Mouse (Mus musculus): ENCODE measurements around the gene 9230110F15Rik. TPM values are rescaled to one million over a fixed set of nuclear protein-coding genes. Genes with fewer than 3 reads are reported as not detected.
"Not testable (repeated sequence)": the region's sequence is repeated elsewhere in the genome, so short reads cannot be mapped to it uniquely, and the experiment has no call there.

9230110F15Rik gene
- polyA plus RNA-seq (2015; fragmentation: Nextera tagmentation; extraction: Ambion mirVana) = not detected in 2 replicates

- Histone ChIP-seq H3K27me3 (replicated peaks; ENCODE audit: control insufficient read depth, insufficient read depth, low read length) (no peaks in the 10 kb centered on the region), H3K9ac (replicated peaks; ENCODE audit: low read depth, low read length) (no peak within 1 kb of the TSS), H3K36me3 (ENCODE audit: control insufficient read depth, insufficient read depth) (no peaks in the 10 kb centered on the region), H3K27ac (ENCODE audit: low read length) (no peak within 1 kb of the TSS), H3K4me2 (ENCODE audit: low read length) (no peak within 1 kb of the TSS), H3K9me3 (ENCODE audit: control insufficient read depth, low read length) (no peaks in the 10 kb centered on the region), H3K4me3 (replicated peaks; ENCODE audit: low read length) (no peak within 1 kb of the TSS), H3K4me1 (replicated peaks; ENCODE audit: control insufficient read depth, insufficient read depth, low read length) (no peaks in the 10 kb centered on the region)
- ATAC-seq = no peak
- WGBS = 78% methylated on average over 1 of the region's 1 CpGs
These were observed at the start of gene 9230110F15Rik for GRCm38 (mm10) chr9:35844050-35844449. 9230110F15Rik (minus strand) TSS chr9:35844150.

- H3K9me3 ChIP-seq (ENCODE audit: control insufficient read depth, low read length) = not testable (repeated sequence)
These were observed 49.2 kb upstream of the 9230110F15Rik start for GRCm38 (mm10) chr9:35893112-35893511.

GRCm38 (mm10) chr9:35817881-35818280 is 26.1 kb downstream of the 9230110F15Rik start:
- not testable (repeated sequence) for ATAC-seq; H3K36me3 ChIP-seq (ENCODE audit: control insufficient read depth, insufficient read depth); H3K27me3 ChIP-seq (replicated peaks; ENCODE audit: control insufficient read depth, insufficient read depth, low read length); H3K27ac ChIP-seq (ENCODE audit: low read length); H3K9me3 ChIP-seq (ENCODE audit: control insufficient read depth, low read length); H3K4me3 ChIP-seq (replicated peaks; ENCODE audit: low read length); H3K4me1 ChIP-seq (replicated peaks; ENCODE audit: control insufficient read depth, insufficient read depth, low read length); H3K4me2 ChIP-seq (ENCODE audit: low read length); H3K9ac ChIP-seq (replicated peaks; ENCODE audit: low read depth, low read length)
- 96% methylated on average over 15 of the region's 15 CpGs for WGBS

More at GRCm38 (mm10) chr9:35893112-35893511, 49.2 kb upstream of the 9230110F15Rik start:
- not testable (repeated sequence) for H3K27me3 ChIP-seq (replicated peaks; ENCODE audit: control insufficient read depth, insufficient read depth, low read length); H3K4me2 ChIP-seq (ENCODE audit: low read length); H3K9ac ChIP-seq (replicated peaks; ENCODE audit: low read depth, low read length); ATAC-seq; H3K36me3 ChIP-seq (ENCODE audit: control insufficient read depth, insufficient read depth); H3K27ac ChIP-seq (ENCODE audit: low read length); H3K4me3 ChIP-seq (replicated peaks; ENCODE audit: low read length); H3K4me1 ChIP-seq (replicated peaks; ENCODE audit: control insufficient read depth, insufficient read depth, low read length)
- WGBS = 71% methylated on average over 1 of the region's 1 CpGs

- H3K4me1 ChIP-seq (replicated peaks; ENCODE audit: control insufficient read depth, insufficient read depth, low read length) = no peaks in the 10 kb centered on the region
- ATAC-seq = no peak
- no peak overlapping the region for H3K4me2 ChIP-seq (ENCODE audit: low read length)
- no peaks in the 10 kb centered on the region for H3K27me3 ChIP-seq (replicated peaks; ENCODE audit: control insufficient read depth, insufficient read depth, low read length)
- H3K36me3 ChIP-seq (ENCODE audit: control insufficient read depth, insufficient read depth) = no peaks in the 10 kb centered on the region
- no peak overlapping the region for H3K4me3 ChIP-seq (replicated peaks; ENCODE audit: low read length)
- H3K27ac ChIP-seq (ENCODE audit: low read length) = no peak overlapping the region
- H3K9me3 ChIP-seq (ENCODE audit: control insufficient read depth, low read length) = peaks cover 5% of the 10 kb centered on the region; the same call in 1 of the 2 replicates
- H3K9ac ChIP-seq (replicated peaks; ENCODE audit: low read depth, low read length) = no peak overlapping the region
These were observed 45.8 kb downstream of the 9230110F15Rik start for GRCm38 (mm10) chr9:35798146-35798545.

GRCm38 (mm10) chr9:35790001-35790400 is 53.9 kb downstream of the 9230110F15Rik start, which contains the start of the genes Gm27235 and D730048I06Rik:
Gm27235 (minus strand) TSS chr9:35790101.
D730048I06Rik (minus strand) TSS chr9:35790112.
- H3K4me3 ChIP-seq (replicated peaks; ENCODE audit: low read length) = no peak within 1 kb of the TSS
- ATAC-seq = no peak
- no peaks in the 10 kb centered on the region for H3K27me3 ChIP-seq (replicated peaks; ENCODE audit: control insufficient read depth, insufficient read depth, low read length)
- H3K4me2 ChIP-seq (ENCODE audit: low read length) = no peak within 1 kb of the TSS
- peaks cover 3% of the 10 kb centered on the region; the same call in 1 of the 2 replicates for H3K9me3 ChIP-seq (ENCODE audit: control insufficient read depth, low read length)
- WGBS = 89% methylated on average over 3 of the region's 3 CpGs
- H3K27ac ChIP-seq (ENCODE audit: low read length) = no peak within 1 kb of the TSS
- no peak within 1 kb of the TSS for H3K9ac ChIP-seq (replicated peaks; ENCODE audit: low read depth, low read length)
- no peaks in the 10 kb centered on the region for H3K36me3 ChIP-seq (ENCODE audit: control insufficient read depth, insufficient read depth)
- no peaks in the 10 kb centered on the region for H3K4me1 ChIP-seq (replicated peaks; ENCODE audit: control insufficient read depth, insufficient read depth, low read length)

Other genes starting within 250 kb of the 9230110F15Rik start
- not detected in 2 replicates for gene Pate4, start 232.2 kb downstream of the 9230110F15Rik start, polyA plus RNA-seq (2015; fragmentation: Nextera tagmentation; extraction: Ambion mirVana)
- not detected in 2 replicates for gene Pate3, start 195.9 kb downstream of the 9230110F15Rik start, polyA plus RNA-seq (2015; fragmentation: Nextera tagmentation; extraction: Ambion mirVana)
- gene Pate1, start 156.8 kb downstream of the 9230110F15Rik start, polyA plus RNA-seq (2015; fragmentation: Nextera tagmentation; extraction: Ambion mirVana) = not detected in 2 replicates
- not detected in 2 replicates for gene Gm17677, start 103.1 kb downstream of the 9230110F15Rik start, polyA plus RNA-seq (2015; fragmentation: Nextera tagmentation; extraction: Ambion mirVana)
- gene Gm17727, start 66.0 kb downstream of the 9230110F15Rik start, polyA plus RNA-seq (2015; fragmentation: Nextera tagmentation; extraction: Ambion mirVana) = not detected in 2 replicates
- gene Gm27235, start 54.0 kb downstream of the 9230110F15Rik start, polyA plus RNA-seq (2015; fragmentation: Nextera tagmentation; extraction: Ambion mirVana) = not detected in 2 replicates
- not detected in 2 replicates for gene D730048I06Rik, start 54.0 kb downstream of the 9230110F15Rik start, polyA plus RNA-seq (2015; fragmentation: Nextera tagmentation; extraction: Ambion mirVana)
- gene 9230113P08Rik, start 64.3 kb upstream of the 9230110F15Rik start, polyA plus RNA-seq (2015; fragmentation: Nextera tagmentation; extraction: Ambion mirVana) = not detected in 2 replicates